Mouse (Mus musculus) kidney, embryonic 16.5 days (tissue): ENCODE data around the gene Bap1. TPM values are rescaled to one million over a fixed set of nuclear protein-coding genes. Genes with fewer than 3 reads are reported as not detected.
A peak's percentile ranks its signal among the peaks of the same experiment; 100 is the strongest.

ENCODE experiments used
- ATAC-seq: fragments of 200-750 bp; cut with Nextera tagmentation; 2 replicates; pipeline ENCODE4 v1.8.0; 2017; ENCODE audit warnings: moderate TSS enrichment; ENCODE audit not compliant: low FRiP score, low TSS enrichment
- H3K27ac ChIP-seq: fragments of 300-500 bp; sonication (generic); 2 replicates; pipeline ENCODE4 v1.5.1; 2014; ENCODE audit warnings: low read length
- H3K27me3 ChIP-seq: fragments of 300-500 bp; sonication (generic); 2 replicates; pipeline ENCODE4 v1.6.1; 2014; ENCODE audit warnings: low read length, control low read depth, mixed read lengths; ENCODE audit not compliant: insufficient read depth
- H3K36me3 ChIP-seq: fragments of 300-500 bp; sonication (generic); 2 replicates; pipeline ENCODE4 v1.6.1; 2014; ENCODE audit warnings: low read length, control low read depth, mixed read lengths; ENCODE audit not compliant: insufficient read depth
- H3K4me1 ChIP-seq: fragments of 300-500 bp; sonication (generic); 2 replicates; pipeline ENCODE4 v1.6.1; 2014; ENCODE audit warnings: low read length, control low read depth, mixed read lengths; ENCODE audit not compliant: insufficient read depth
- H3K4me2 ChIP-seq: fragments of 300-500 bp; sonication (generic); replicated peaks from 2 replicates; pipeline ENCODE4 v1.6.1; 2014; ENCODE audit warnings: low read depth, low read length
- H3K4me3 ChIP-seq: fragments of 300-500 bp; sonication (generic); 2 replicates; pipeline ENCODE4 v1.5.1; 2014; ENCODE audit warnings: mild to moderate bottlenecking, low read length
- H3K9ac ChIP-seq: fragments of 300-500 bp; sonication (generic); replicated peaks from 2 replicates; pipeline ENCODE4 v1.6.1; 2014; ENCODE audit warnings: low read length
- H3K9me3 ChIP-seq: fragments of 300-500 bp; sonication (generic); 2 replicates; pipeline ENCODE4 v1.6.1; 2016; ENCODE audit warnings: low read length, control low read depth
- WGBS: fragments of 180-500 bp; shearing (Covaris S2); extraction: QIAGEN DNeasy Blood & Tissue Kit; methylation state at CpG from one replicate; pipeline ENCODE4 v1.1.7; 2014; 5-methylcytosine and 5-hydroxymethylcytosine counted together
- polyA plus RNA-seq: library from polyadenylated mRNA; unstranded; fragments of >200 nt; fragmentation: Nextera tagmentation; extraction: Ambion mirVana; gene quantifications from 2 replicates; pipeline ENCODE4 v1.2.1, GENCODE M21; 2015

Bap1 gene
- polyA plus RNA-seq, 1 experiment from 2014 or later, result 105 TPM

DNA sequence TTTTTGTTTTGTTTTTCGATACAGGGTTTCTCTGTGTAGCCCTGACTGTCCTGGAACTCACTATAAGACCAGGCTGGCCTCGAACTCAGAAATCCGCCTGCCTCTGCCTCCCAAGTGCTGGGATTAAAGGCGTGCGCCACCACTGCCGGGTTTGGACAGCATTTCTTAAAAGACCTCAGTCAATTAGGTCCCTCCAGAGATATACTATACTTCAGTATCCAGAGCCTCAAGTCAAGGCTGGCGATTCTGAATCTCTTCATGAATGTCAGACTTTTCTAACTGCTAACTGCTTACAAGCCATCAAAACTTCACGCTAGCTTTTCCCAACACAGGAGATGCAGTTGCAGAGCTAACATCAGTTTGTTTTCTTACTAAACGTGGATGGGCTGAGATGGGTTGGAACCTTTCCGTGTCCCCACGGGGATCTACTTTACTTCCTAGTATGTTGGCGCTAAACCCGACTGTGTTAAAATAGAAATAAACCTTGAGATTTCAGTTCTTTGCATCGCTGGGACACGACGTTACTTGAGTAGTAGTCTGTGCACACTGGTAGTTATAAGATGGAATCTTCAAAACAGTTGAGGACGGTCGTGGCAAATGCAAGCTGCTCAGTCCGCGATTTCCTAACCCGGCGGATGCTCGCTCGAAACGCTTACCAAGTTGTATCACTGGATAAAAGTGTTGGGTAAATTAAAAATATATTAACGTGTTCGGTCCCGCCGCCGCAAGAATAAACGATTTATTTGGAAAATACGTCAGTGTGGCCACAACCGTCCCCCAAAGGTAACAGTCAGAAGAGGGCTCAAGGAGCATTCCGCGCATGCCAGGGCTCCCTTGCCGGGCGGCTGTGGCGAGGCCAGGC is 797 bp upstream of the Bap1 start:
- peak; percentile 92; the same call in 1 of the 2 replicates for ATAC-seq
- no peaks in the 10 kb centered on the region for H3K9me3 ChIP-seq

DNA sequence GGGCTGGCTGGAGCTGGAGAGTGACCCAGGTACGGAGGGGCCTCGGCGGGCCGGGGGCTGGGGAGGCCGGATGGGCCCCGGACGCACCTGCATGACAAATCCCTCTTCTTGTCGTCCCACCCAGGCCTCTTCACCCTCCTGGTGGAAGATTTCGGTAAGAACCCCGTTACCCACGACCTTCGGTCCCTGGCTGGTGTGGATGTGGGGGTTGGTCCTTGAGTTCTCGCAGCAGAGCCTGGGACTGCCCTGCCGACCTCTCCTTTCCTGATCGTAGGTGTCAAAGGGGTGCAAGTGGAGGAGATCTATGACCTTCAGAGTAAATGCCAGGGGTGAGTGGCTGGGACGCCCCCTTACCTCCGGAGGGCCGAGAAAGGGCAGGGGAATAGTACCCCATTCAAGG is 376 bp downstream of the Bap1 start:
- Histone ChIP-seq H3K4me3 (peak overlapping the region; percentile 97), H3K27ac (peak overlapping the region; percentile 57), H3K36me3 (peaks cover 35% of the 10 kb centered on the region), H3K4me1 (peaks cover 15% of the 10 kb centered on the region), H3K27me3 (no peaks in the 10 kb centered on the region), H3K4me2 (peak overlapping the region; percentile 86), H3K9ac (peak overlapping the region; percentile 98), H3K9me3 (no peaks in the 10 kb centered on the region)
- WGBS, result 3% methylated on average over 17 of the region's 18 CpGs
- ATAC-seq, result peak; percentile 62

More for the DNA sequence above, 797 bp upstream of the Bap1 start:
- Histone ChIP-seq H3K27me3 (no peaks in the 10 kb centered on the region), H3K4me1 (peaks cover 15% of the 10 kb centered on the region), H3K27ac (peak overlapping the region; percentile 96), H3K4me3 (peak overlapping the region; percentile 97), H3K9ac (peak overlapping the region; percentile 98), H3K4me2 (peak overlapping the region; percentile 70), H3K36me3 (peaks cover 23% of the 10 kb centered on the region)
- 17% methylated on average over 38 of the region's 38 CpGs for WGBS

DNA sequence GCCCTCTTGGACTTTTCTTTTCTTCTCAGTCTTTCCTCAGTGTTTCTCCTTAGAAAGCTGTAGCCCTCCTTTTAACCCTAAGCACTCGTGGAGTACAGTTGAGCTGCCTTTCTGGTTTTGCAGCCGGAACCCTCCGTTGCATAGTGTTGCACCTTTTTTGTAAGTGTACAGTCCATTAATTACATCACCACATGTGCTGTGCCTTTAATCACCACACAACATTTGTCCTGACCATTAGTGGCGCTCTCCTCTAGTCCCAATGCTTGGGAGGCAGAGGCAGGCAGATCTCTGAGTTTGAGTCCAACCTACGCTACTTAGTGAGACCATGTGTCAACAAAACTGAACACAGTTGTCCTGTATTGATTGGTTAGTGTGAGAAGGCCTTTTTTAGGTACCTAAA is 841 bp downstream of the Bap1 start:
- ATAC-seq, result no peak
- 89% methylated on average over 5 of the region's 5 CpGs for WGBS
- H3K9ac ChIP-seq, result peak overlapping the region; percentile 98

DNA sequence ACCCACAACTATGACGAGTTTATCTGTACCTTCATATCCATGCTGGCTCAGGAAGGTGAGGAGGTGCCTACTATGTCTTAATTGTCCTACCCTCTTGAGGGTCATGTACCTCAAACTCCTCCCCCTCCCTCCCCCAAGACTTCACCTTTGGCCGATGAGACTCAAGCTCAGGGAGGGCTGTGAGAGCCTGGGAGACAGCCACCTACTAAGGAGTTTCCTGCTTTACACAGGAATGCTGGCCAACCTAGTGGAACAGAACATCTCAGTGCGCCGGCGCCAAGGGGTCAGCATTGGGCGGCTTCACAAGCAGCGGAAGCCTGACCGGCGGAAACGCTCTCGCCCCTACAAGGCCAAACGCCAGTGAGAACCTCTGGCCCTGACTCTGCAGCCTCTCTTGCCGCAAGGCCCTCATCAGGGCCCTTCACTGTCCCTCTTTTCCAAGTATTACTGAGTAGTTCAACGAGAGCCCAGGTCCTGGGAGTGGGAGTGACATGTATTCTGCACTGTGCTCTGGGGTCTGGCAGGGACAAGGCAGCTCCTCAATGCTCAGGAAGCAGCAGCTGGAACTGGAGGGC is 7.3 kb downstream of the Bap1 start:
- Histone ChIP-seq H3K27ac (no peak overlapping the region), H3K4me3 (no peak overlapping the region), H3K9ac (no peak overlapping the region), H3K4me2 (no peak overlapping the region), H3K27me3 (no peaks in the 10 kb centered on the region), H3K4me1 (no peaks in the 10 kb centered on the region), H3K36me3 (peaks cover 79% of the 10 kb centered on the region), H3K9me3 (no peaks in the 10 kb centered on the region)
- no peak for ATAC-seq
- WGBS, result 93% methylated on average over 14 of the region's 14 CpGs

More for the DNA sequence above, 841 bp downstream of the Bap1 start:
- H3K4me2 ChIP-seq, result peak overlapping the region; percentile 86
- H3K9me3 ChIP-seq, result no peaks in the 10 kb centered on the region
- H3K4me1 ChIP-seq, result peaks cover 15% of the 10 kb centered on the region
- no peaks in the 10 kb centered on the region for H3K27me3 ChIP-seq
- H3K4me3 ChIP-seq, result peak overlapping the region; percentile 97
- no peak overlapping the region for H3K27ac ChIP-seq
- H3K36me3 ChIP-seq, result peaks cover 39% of the 10 kb centered on the region

DNA sequence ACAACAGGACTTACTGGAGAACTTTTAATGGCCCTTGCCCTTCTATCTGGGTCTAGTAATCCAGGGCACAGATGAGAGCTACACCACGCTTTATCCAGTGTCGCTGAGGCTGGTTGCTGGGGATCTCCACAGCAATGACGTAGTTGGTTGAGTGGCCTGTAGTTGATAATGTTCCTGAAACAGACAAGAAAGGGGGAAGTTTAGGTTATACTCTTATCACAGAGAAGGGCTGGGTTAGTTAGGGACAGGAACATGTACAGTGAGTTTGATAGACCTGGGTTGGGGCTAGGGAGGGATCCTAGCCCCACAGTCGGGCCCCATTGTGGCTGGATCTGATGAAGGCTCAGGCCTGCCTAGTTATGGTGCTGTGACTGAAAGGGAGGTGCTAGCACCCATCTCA is 9.1 kb downstream of the Bap1 start:
- Histone ChIP-seq H3K36me3 (peaks cover 62% of the 10 kb centered on the region), H3K4me1 (no peaks in the 10 kb centered on the region), H3K27me3 (no peaks in the 10 kb centered on the region), H3K9me3 (no peaks in the 10 kb centered on the region), H3K4me2 (no peak overlapping the region), H3K9ac (no peak overlapping the region), H3K4me3 (no peak overlapping the region), H3K27ac (no peak overlapping the region)
- WGBS, result 95% methylated on average over 4 of the region's 4 CpGs
- ATAC-seq, result no peak

DNA sequence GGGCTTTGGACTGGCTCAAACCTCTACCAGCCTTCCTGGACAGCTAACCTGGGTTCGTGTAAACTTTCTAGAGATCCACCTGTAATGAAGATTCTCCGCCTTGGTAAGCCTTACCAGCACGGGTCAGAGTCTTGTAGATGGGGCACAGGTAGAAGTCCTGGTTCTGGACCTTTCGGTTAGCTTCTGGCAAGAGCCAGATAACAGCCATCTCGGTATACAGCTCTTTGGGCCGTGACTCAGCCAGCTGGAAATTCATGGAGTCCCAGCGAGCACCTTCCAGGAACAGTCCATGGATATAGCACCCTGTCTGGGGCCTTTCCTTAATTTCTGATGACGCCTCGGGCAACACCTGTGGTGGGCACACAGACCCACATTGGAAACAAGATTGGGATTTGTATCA is 9.7 kb downstream of the Bap1 start:
- 95% methylated on average over 9 of the region's 9 CpGs for WGBS
- H3K4me3 ChIP-seq, result no peak overlapping the region
- H3K9me3 ChIP-seq, result no peaks in the 10 kb centered on the region
- H3K27me3 ChIP-seq, result no peaks in the 10 kb centered on the region
- H3K27ac ChIP-seq, result no peak overlapping the region
- H3K36me3 ChIP-seq, result peaks cover 57% of the 10 kb centered on the region
- no peak for ATAC-seq
- no peak overlapping the region for H3K4me2 ChIP-seq
- no peaks in the 10 kb centered on the region for H3K4me1 ChIP-seq
- no peak overlapping the region for H3K9ac ChIP-seq

DNA sequence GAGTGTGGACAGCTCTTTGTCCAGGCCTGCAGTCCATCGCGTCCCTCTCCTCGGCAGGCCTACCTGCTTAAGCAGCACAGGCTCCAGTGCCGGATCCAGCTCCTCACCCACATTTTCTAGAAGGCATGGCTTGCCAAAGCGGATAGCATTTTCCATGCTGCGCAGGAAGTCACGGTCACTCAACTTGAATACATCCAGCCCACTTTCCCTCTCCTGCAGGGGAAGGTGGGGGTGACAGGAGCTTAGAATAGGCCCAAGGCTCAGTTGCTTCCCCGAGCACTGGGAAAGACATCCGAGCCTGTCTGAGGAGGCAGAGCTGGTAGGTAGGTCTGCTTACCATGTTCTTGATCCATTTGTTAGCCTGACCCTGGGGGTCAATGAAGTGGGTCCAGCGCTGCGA is 16.4 kb downstream of the Bap1 start:
- Histone ChIP-seq H3K27ac (no peak overlapping the region), H3K4me3 (no peak overlapping the region), H3K9me3 (no peaks in the 10 kb centered on the region), H3K9ac (no peak overlapping the region), H3K36me3 (no peaks in the 10 kb centered on the region), H3K27me3 (no peaks in the 10 kb centered on the region), H3K4me2 (no peak overlapping the region), H3K4me1 (peaks cover 14% of the 10 kb centered on the region)
- 83% methylated on average over 11 of the region's 11 CpGs for WGBS
- ATAC-seq, result no peak

DNA sequence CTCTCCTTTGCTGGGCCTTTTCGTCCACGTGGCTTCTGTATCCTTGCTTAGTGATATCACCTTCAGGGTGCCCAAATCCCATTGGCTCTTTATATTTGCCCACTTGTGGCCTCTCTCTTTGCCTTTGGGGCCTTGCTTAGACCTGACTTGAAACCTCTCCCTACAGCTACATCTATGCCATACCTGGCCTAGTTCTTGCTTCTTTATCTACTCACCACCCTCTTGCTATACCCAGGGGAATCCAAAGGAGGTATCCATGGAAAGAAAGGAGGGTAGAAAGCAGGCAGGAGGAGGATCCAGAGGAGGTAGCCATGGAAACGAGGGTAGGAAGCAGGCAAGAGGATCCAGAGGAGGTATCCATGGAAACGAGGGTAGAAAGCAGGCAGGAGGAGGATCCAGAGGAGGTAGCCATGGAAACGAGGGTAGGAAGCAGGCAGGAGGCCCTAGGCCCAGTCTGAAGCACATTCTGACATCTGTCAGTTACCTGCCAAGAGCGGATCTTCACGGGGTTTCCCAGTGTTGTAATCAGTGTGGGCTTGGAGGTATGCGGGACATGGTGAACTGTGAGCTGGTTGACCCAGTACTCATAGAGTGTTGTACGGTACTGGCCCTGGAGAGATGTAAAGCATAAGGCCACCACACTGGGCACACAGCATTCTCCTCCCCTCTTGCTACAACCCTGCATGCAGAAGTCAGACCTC is 17.2 kb downstream of the Bap1 start:
- Histone ChIP-seq H3K9me3 (no peaks in the 10 kb centered on the region), H3K4me1 (peaks cover 14% of the 10 kb centered on the region), H3K4me2 (peak overlapping the region; percentile 71), H3K4me3 (no peak overlapping the region; the same call in 1 of the 2 replicates), H3K9ac (0 out of 2 replicates have a peak overlapping the region, but pooled peaks have one; percentile 66), H3K27me3 (no peaks in the 10 kb centered on the region), H3K27ac (no peak overlapping the region), H3K36me3 (no peaks in the 10 kb centered on the region)
- no peak for ATAC-seq
- WGBS, result 72% methylated on average over 9 of the region's 9 CpGs

DNA sequence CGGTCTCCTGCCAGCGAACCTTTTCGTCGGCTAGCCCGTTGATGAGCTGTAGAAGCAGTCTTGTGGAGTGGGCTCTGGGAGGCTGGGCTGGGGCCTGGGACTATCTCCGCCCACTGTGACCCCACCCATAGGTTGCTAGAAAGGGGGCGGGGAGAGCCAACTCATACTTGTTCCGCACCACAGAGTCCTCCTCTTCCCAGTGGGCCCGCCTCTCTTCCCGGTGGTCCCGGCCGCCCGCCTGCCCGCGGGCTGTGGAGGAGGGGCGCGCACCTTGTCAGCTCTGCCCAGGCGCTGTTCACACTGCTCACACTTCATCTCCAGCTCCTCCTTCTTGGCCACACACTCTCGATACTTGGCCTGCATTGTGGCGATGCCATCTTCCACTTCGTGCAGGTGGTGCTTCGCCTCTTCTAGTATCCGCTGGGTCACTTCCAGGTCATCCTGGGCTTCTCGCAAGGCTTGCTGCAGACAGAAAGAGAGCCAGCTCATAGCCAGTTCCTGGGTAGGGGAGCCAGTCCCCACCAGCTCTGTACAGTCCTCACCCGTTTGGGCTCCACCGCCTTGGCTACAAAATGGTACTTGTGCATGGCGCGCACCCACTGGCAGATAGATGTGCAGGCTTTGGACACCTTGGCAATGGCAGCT is 18.3 kb downstream of the Bap1 start:
- H3K27me3 ChIP-seq, result no peaks in the 10 kb centered on the region
- H3K4me2 ChIP-seq, result peak overlapping the region; percentile 71
- ATAC-seq, result peak; percentile 93
- H3K27ac ChIP-seq, result peak overlapping the region; percentile 68
- H3K4me3 ChIP-seq, result peak overlapping the region; percentile 46
- H3K36me3 ChIP-seq, result no peaks in the 10 kb centered on the region
- H3K4me1 ChIP-seq, result peaks cover 14% of the 10 kb centered on the region
- no peaks in the 10 kb centered on the region for H3K9me3 ChIP-seq
- WGBS, result 12% methylated on average over 27 of the region's 28 CpGs
- peak overlapping the region; percentile 66 for H3K9ac ChIP-seq
